Mouse (Mus musculus) neural tube, embryonic 12.5 days (tissue): Measurements from ENCODE around the gene Spem2. TPM values are rescaled to one million over a fixed set of nuclear protein-coding genes. Genes with fewer than 3 reads are reported as not detected.

ENCODE experiments used
- ATAC-seq: fragments of 200-750 bp; cut with Nextera tagmentation; 2 replicates; pipeline ENCODE4 v1.8.0; 2017; ENCODE audit warnings: low read depth, mild to moderate bottlenecking, moderate TSS enrichment, moderate library complexity; ENCODE audit not compliant: low FRiP score
- H3K27ac ChIP-seq: fragments of 300-500 bp; sonication (generic); 2 replicates; pipeline ENCODE4 v1.5.1; 2016
- H3K27me3 ChIP-seq: fragments of 300-500 bp; sonication (generic); replicated peaks from 2 replicates; pipeline ENCODE4 v1.6.1; 2016; ENCODE audit warnings: mild to moderate bottlenecking
- H3K36me3 ChIP-seq: fragments of 300-500 bp; sonication (generic); 2 replicates; pipeline ENCODE4 v1.6.1; 2016; ENCODE audit warnings: mild to moderate bottlenecking
- H3K4me1 ChIP-seq: fragments of 300-500 bp; sonication (generic); 2 replicates; pipeline ENCODE4 v1.6.1; 2016
- H3K4me2 ChIP-seq: fragments of 300-500 bp; sonication (generic); replicated peaks from 2 replicates; pipeline ENCODE4 v1.6.1; 2016; ENCODE audit warnings: mild to moderate bottlenecking
- H3K4me3 ChIP-seq: fragments of 300-500 bp; sonication (generic); 2 replicates; pipeline ENCODE4 v1.5.1; 2016
- H3K9ac ChIP-seq: fragments of 300-500 bp; sonication (generic); 2 replicates; pipeline ENCODE4 v1.6.1; 2016; ENCODE audit warnings: mild to moderate bottlenecking
- H3K9me3 ChIP-seq: fragments of 300-500 bp; sonication (generic); 2 replicates; pipeline ENCODE4 v1.6.1; 2016; ENCODE audit warnings: mild to moderate bottlenecking
- WGBS: fragments of 180-500 bp; shearing (Covaris S2); methylation state at CpG from one replicate; pipeline ENCODE4 v1.1.7; 2016; 5-methylcytosine and 5-hydroxymethylcytosine counted together
- polyA plus RNA-seq: library from polyadenylated mRNA; unstranded; fragments of >200 nt; fragmentation: Nextera tagmentation; extraction: Ambion mirVana; gene quantifications from 2 replicates; pipeline ENCODE4 v1.2.1, GENCODE M21; 2016

Gene Spem2
- polyA plus RNA-seq, 1 experiment from 2014 or later: not detected

DNA sequence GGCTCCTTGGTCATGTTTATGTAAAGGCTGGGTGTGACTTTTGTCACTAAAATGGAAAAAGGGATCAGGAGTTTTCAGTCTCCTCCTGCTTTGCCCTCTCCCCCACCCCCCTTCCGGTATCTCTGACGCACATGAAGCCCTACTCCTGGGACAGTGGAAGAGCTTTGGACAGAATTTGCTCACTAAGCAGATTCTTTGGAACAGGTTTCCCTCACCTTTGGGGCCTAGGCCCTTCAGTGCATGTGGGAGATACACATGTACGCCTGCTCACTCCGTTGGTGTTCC is 50.7 kb downstream of the Spem2 start:
- 76% methylated on average over 4 of the region's 4 CpGs for WGBS
- no peaks in the 10 kb centered on the region for H3K9me3 ChIP-seq
- ATAC-seq: no peak
- peaks cover 17% of the 10 kb centered on the region for H3K4me1 ChIP-seq
- H3K36me3 ChIP-seq: no peaks in the 10 kb centered on the region
- no peaks in the 10 kb centered on the region for H3K27me3 ChIP-seq
- H3K4me3 ChIP-seq: no peak overlapping the region
- peak overlapping the region; percentile 81; the same call in 1 of the 2 replicates for H3K4me2 ChIP-seq
- no peak overlapping the region for H3K27ac ChIP-seq
- H3K9ac ChIP-seq: no peak overlapping the region

GRCm38 (mm10) chr11:69766872-69767624 is 51.2 kb downstream of the Spem2 start:
- no peak for ATAC-seq
- Histone ChIP-seq H3K4me1 (peaks cover 17% of the 10 kb centered on the region), H3K9me3 (no peaks in the 10 kb centered on the region), H3K27me3 (no peaks in the 10 kb centered on the region), H3K36me3 (no peaks in the 10 kb centered on the region), H3K4me2 (peak overlapping the region; percentile 81), H3K9ac (peak overlapping the region; percentile 92), H3K27ac (no peak overlapping the region), H3K4me3 (peak overlapping the region; percentile 79; the same call in 1 of the 2 replicates)
- WGBS: 71% methylated on average over 13 of the region's 13 CpGs

Other genes with a start within 250 kb of the Spem2 start
- gene Wrap53, start 238.2 kb downstream of the Spem2 start, polyA plus RNA-seq: 32.2 and 32.4 TPM in 2 replicates
- gene Trp53, start 238.1 kb downstream of the Spem2 start, polyA plus RNA-seq: 116 and 120 TPM in 2 replicates
- gene Atp1b2, start 212.5 kb downstream of the Spem2 start, polyA plus RNA-seq: 8.4 and 10.8 TPM in 2 replicates
- gene Shbg, start 200.6 kb downstream of the Spem2 start, polyA plus RNA-seq: not detected in 2 replicates
- gene Sat2, start 196.4 kb downstream of the Spem2 start, polyA plus RNA-seq: 22.0 and 23.3 TPM in 2 replicates
- 55.8 and 71.5 TPM in 2 replicates for gene Fxr2, start 185.5 kb downstream of the Spem2 start, polyA plus RNA-seq
- gene Sox15, start 163.2 kb downstream of the Spem2 start, polyA plus RNA-seq: 0.30 TPM in 1 of 2 replicates, not detected in the other
- 81.4 and 82.6 TPM in 2 replicates for gene Mpdu1, start 155.8 kb downstream of the Spem2 start, polyA plus RNA-seq
- 7.7 and 8.0 TPM in 2 replicates for gene Cd68, start 152.3 kb downstream of the Spem2 start, polyA plus RNA-seq
- 598 and 684 TPM in 2 replicates for gene Eif4a1, start 146.0 kb downstream of the Spem2 start, polyA plus RNA-seq
- gene Senp3, start 136.4 kb downstream of the Spem2 start, polyA plus RNA-seq: 97.8 and 115 TPM in 2 replicates
- 0.20 TPM in 1 of 2 replicates, not detected in the other for gene Tnfsf13, start 132.7 kb downstream of the Spem2 start, polyA plus RNA-seq
- gene Tnfsf12, start 122.6 kb downstream of the Spem2 start, polyA plus RNA-seq: 1.9 and 2.7 TPM in 2 replicates
- gene Tnfsfm13, start 122.4 kb downstream of the Spem2 start, polyA plus RNA-seq: 1.4 TPM in 2 replicates
- gene Polr2a, start 59.8 kb downstream of the Spem2 start, polyA plus RNA-seq: 28.5 and 31.2 TPM in 2 replicates
- gene Slc35g3, start 56.5 kb downstream of the Spem2 start, polyA plus RNA-seq: not detected in 2 replicates
- 2.3 and 2.4 TPM in 2 replicates for gene Zbtb4, start 52.6 kb downstream of the Spem2 start, polyA plus RNA-seq
- 5.3 and 5.8 TPM in 2 replicates for gene Chrnb1, start 22.5 kb downstream of the Spem2 start, polyA plus RNA-seq
- 4.1 and 5.6 TPM in 2 replicates for gene Fgf11, start 16.6 kb downstream of the Spem2 start, polyA plus RNA-seq
- gene Tmem102, start 12.8 kb downstream of the Spem2 start, polyA plus RNA-seq: 1.1 and 1.7 TPM in 2 replicates
- gene Gm39566, start 3.2 kb downstream of the Spem2 start, polyA plus RNA-seq: not detected in 2 replicates
- gene Spem1, start 3.7 kb upstream of the Spem2 start, polyA plus RNA-seq: 0.52 TPM in 1 of 2 replicates, not detected in the other
- 14.1 and 16.6 TPM in 2 replicates for gene Nlgn2, start 19.3 kb upstream of the Spem2 start, polyA plus RNA-seq
- gene Tmem256, start 20.0 kb upstream of the Spem2 start, polyA plus RNA-seq: 325 and 328 TPM in 2 replicates
- 64.4 and 69.9 TPM in 2 replicates for gene Plscr3, start 27.9 kb upstream of the Spem2 start, polyA plus RNA-seq
- 0.22 and 0.30 TPM in 2 replicates for gene Tnk1, start 40.3 kb upstream of the Spem2 start, polyA plus RNA-seq
- not detected in 2 replicates for gene Tmem95, start 59.6 kb upstream of the Spem2 start, polyA plus RNA-seq
- 3.1 TPM in 2 replicates for gene Kctd11, start 62.9 kb upstream of the Spem2 start, polyA plus RNA-seq
- gene Acap1, start 77.1 kb upstream of the Spem2 start, polyA plus RNA-seq: 0.54 and 0.90 TPM in 2 replicates
- gene 2810408A11Rik, start 82.5 kb upstream of the Spem2 start, polyA plus RNA-seq: 17.7 and 18.1 TPM in 2 replicates
- gene Neurl4, start 82.6 kb upstream of the Spem2 start, polyA plus RNA-seq: 19.8 and 20.4 TPM in 2 replicates
- 82.4 and 92.0 TPM in 2 replicates for gene Gps2, start 95.4 kb upstream of the Spem2 start, polyA plus RNA-seq
- gene Eif5a, start 103.5 kb upstream of the Spem2 start, polyA plus RNA-seq: 1,451 and 1,549 TPM in 2 replicates
- 5.5 and 6.0 TPM in 2 replicates for gene Ybx2, start 117.3 kb upstream of the Spem2 start, polyA plus RNA-seq
- gene Slc2a4, start 129.7 kb upstream of the Spem2 start, polyA plus RNA-seq: 12.3 and 12.4 TPM in 2 replicates
- gene Cldn7, start 146.3 kb upstream of the Spem2 start, polyA plus RNA-seq: 2.1 and 3.2 TPM in 2 replicates
- 23.0 and 24.3 TPM in 2 replicates for gene Ctdnep1, start 162.7 kb upstream of the Spem2 start, polyA plus RNA-seq
- gene Elp5, start 164.1 kb upstream of the Spem2 start, polyA plus RNA-seq: 129 and 131 TPM in 2 replicates
- gene Gabarap, start 172.7 kb upstream of the Spem2 start, polyA plus RNA-seq: 577 and 592 TPM in 2 replicates
- 89.4 and 92.5 TPM in 2 replicates for gene Phf23, start 177.3 kb upstream of the Spem2 start, polyA plus RNA-seq
- gene Dvl2, start 182.1 kb upstream of the Spem2 start, polyA plus RNA-seq: 39.0 and 40.7 TPM in 2 replicates
- 59.1 and 63.7 TPM in 2 replicates for gene Acadvl, start 196.9 kb upstream of the Spem2 start, polyA plus RNA-seq
- gene Dlg4, start 198.5 kb upstream of the Spem2 start, polyA plus RNA-seq: 23.6 and 25.5 TPM in 2 replicates
- gene Asgr1, start 235.6 kb upstream of the Spem2 start, polyA plus RNA-seq: 0.68 and 1.1 TPM in 2 replicates